Mouse (Mus musculus): ENCODE data around the gene Ccnb2.

GRCm38 (mm10) chr9:70421257-70422056 lies at the start of gene Ccnb2:
- TF ChIP-seq TAL1 (conservative IDR thresholded peaks at IDR 0.05; ENCODE audit: low read depth, low read length) (no peak), GATA1 (IDR thresholded peaks at IDR 0.05; ENCODE audit: borderline replicate concordance, low read length) (no peak), CTCF (IDR thresholded peaks at IDR 0.05; ENCODE audit: low read depth, low read length) (no peak), GATA2 (IDR thresholded peaks at IDR 0.05; ENCODE audit: borderline replicate concordance, low read depth, low read length) (no peak)
